Mouse (Mus musculus): Measurements from ENCODE around the gene Pde4a.
"Not testable (repeated sequence)": the region's sequence is repeated elsewhere in the genome, so short reads cannot be mapped to it uniquely, and the experiment has no call there.

The Pde4a gene

GRCm38 (mm10) chr9:21245113-21245487 lies 79.6 kb downstream of the Pde4a start:
- no peak for DNase-seq (ENCODE audit: low spot score)

- no peak for DNase-seq (ENCODE audit: low spot score)
These were observed 80.8 kb downstream of the Pde4a start for GRCm38 (mm10) chr9:21246342-21246741.

GRCm38 (mm10) chr9:21248326-21248725 lies 82.8 kb downstream of the Pde4a start, which contains the start of gene S1pr5:
TSS of gene S1pr5 (minus strand) at chr9:21248443.
- DNase-seq (ENCODE audit: low spot score), result no peak

- no peak for DNase-seq (ENCODE audit: low spot score)
These were observed 84.4 kb downstream of the Pde4a start for GRCm38 (mm10) chr9:21249629-21250508.

- DNase-seq (ENCODE audit: low spot score), result no peak
These were observed 85.0 kb downstream of the Pde4a start for GRCm38 (mm10) chr9:21250509-21250908.

GRCm38 (mm10) chr9:21251116-21251735 lies 85.7 kb downstream of the Pde4a start:
- no peak for DNase-seq (ENCODE audit: low spot score)

- DNase-seq (ENCODE audit: low spot score), result no peak
These were observed 89.2 kb downstream of the Pde4a start for GRCm38 (mm10) chr9:21254690-21255089.

- DNase-seq (ENCODE audit: low spot score), result not testable (repeated sequence)
These were observed 90.8 kb downstream of the Pde4a start for GRCm38 (mm10) chr9:21256349-21256748.

- DNase-seq (ENCODE audit: low spot score), result no peak
These were observed 95.1 kb downstream of the Pde4a start for GRCm38 (mm10) chr9:21260491-21261040.

- no peak for DNase-seq (ENCODE audit: low spot score)
These were observed 96.3 kb downstream of the Pde4a start for GRCm38 (mm10) chr9:21261831-21262230.
